Mouse (Mus musculus) ovary, postnatal 10 days (tissue): ENCODE measurements around the gene Ros1.

Source experiments
- DNase-seq: peaks from one replicate; pipeline ENCODE4 v3.0.0; 2022; ENCODE audit warnings: low spot score

The Ros1 gene

DNA sequence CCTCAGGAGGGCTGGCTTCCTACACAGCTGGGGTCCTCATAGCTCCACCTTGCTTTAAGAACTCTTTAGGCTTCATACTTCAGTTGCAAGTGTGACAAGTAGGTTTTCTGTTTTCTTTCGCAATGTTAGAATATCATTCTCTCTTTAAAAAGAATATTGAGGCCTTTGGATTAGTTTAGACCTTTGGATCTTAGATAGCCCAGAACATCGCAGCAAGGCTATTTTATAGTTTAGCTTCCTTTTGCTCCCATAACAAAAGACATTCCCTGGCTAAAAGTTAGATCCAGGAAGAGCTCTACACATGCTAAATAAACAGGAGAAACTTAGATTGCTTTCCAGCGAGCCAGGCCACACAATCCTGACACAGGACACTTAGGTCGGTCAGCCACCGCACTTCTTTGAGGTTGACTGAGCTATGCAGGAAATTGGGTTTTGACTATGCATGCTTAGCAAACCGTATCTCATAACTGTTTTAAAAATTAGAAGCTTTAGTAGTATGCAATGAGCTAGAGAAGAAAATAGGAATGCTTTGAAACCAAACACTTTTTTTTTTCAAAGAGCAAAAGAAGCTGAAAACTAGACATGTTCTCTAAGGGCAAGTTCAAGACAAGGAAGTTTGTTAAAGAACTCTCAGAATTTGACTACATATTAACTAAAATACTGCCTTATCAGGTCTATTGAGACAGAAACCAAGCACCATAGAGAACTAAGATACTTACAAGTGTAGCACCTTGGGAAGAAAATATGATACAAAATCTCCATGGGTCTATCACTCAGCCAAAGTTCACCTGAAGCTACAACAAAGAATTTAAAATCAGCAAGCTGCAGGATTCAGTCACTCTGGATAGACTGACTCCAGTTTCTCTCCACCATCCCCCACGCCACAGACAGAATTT lies at the start of gene Ros1:
Gene Ros1 (minus strand): TSS at position 288 of the 896 bp plus-strand sequence.
- DNase-seq: no peak

DNA sequence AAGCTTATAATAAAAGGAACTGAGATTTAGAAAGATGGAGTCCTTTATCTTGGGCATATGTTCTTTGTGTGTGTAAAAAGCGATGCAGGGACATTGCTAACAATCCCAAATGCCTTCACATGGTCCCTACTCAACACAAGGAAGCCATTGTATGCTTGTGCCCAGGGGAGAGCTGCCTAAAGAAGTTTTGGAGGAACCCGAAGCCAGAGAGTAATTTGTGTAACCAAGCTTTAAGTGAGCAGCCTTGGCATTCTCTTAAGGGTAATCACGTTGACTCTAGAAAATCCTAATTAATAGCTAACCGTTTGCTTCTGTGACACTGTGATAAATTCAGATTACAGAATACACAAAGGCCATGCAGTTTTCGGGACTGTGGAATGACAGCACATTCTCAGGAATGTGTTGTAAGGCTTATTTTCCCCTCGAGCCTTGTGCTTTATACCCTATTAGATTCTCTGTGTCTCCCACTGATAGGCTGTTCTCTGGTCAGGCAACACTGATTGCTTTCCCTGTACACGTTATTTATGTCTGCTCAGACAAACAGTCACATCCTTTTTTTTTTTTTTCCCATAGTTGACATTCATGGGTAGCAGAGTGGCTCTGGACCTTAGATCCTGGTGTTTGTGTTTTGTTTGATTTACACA lies 47.8 kb upstream of the Ros1 start:
- no peak for DNase-seq

DNA sequence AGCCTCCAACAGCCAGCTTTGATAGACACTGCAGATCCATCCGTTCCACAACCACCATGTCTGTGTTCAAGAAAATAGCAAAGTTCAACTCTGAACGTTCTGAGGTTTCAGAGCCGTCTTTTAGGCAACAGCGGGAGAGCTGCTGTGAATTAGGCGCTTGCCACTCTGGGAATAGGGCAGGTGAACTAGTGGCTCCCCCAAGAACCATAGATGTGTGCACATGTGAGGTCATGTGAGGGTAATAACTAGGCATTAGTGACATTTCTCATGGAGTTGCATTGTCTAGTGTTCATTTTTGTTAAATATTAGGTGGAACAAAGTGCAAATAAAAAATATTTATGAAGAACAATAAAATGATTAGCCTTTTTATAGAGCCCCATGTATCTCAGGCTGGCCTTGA lies 47.0 kb upstream of the Ros1 start:
- DNase-seq: no peak

DNA sequence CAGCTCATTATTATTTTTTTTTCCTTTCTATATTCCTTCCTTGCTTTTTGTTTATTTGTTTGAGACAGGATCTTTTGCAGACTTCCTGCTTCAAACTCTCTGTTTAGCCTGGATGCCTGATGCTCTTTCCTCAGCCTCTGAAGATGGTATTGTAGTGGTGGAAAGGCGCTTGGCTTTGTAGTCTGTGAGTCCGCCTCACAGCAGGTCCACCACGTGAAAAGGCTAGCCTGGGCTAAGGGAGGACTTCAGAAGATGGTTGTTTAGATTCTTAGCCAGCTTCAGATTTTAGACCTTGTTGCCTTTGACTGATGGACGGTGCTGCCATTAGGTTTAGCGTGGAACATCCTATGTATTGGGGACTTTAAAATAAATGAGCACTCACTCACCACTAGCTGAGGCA lies 40.4 kb upstream of the Ros1 start:
- no peak for DNase-seq

DNA sequence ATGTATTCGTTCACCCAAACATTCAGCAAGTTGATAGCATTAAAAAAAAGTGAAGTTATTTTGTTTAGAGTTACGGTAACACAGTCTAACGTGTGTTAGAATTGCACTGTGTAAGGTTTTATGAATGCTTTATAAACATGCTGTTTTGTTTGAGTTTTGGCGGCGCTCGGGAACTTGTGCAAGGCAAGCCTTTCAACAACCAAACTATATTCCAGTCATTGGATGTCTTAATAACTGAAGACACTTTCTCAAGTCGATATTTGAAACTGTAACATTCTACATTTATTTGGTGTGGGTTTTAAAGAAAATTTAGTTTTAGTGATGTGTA lies 39.6 kb upstream of the Ros1 start:
- no peak for DNase-seq

DNA sequence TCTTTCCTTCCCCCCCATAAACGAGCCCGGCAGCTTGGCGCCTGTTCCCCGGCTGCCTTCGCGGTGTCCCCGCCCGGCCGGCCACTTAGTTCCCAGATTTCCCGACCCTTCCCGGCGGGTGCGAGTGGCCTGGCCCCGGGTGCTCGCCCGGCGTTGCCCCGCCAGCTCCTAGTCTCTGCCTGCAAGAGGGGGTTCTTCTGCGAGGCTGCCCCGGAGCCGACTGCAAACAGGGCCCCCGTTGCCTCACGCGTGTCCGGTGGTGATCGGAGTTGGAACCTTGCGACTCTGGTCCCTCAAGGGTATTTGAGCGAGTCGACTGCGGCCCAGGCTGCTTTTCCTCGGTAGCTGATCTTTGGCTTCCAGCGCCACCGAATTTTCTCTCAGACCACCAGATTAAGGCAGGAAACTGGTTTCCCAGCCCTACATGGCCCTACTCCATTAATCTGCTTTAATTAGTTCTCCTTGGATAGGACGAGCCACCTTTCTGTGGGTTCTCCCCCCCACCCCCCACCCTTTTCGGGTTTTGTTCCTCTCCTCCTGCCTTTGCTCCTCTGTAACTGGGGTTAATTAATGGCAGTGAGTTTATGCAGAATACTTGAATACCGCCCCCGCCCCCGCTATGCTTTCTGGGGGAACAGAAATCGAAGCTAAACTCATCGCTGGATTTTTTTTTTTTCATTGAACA lies 39.1 kb upstream of the Ros1 start:
- DNase-seq: peak; percentile 13

DNA sequence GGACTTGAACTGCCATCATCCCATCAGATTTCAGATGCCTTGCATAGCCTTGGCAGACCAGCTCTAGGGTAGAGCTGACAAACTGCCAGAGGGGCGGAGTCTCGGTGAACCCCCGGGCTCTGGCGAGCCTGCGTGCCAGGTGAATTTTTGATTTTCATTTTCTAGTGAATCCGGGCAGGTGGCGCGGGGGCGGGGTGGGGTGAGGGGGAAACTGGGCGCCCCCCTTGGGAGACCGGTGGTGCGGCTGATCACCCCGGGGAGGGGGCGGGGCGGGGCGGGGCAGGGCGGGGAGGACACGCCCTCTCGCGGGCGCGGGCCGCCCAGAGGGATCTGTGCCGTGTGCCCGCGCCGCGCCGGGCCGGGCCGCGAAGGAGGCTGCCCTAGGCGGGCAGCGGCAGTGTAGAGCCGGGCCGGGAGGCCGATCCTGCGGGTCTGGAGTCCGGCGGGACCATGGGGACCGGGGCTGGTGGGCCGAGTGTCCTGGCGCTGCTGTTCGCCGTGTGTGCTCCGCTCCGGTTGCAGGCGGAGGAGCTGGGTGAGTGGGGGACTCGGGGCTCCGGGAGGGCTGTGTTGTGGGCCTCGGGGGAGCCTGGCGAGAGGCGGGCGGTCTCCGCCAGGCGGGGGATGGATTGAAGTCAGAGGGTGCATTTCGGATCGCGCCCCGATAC lies 38.4 kb upstream of the Ros1 start, which contains the start of gene Dcbld1:
Gene Dcbld1 (plus strand): TSS at position 319 of the 668 bp plus-strand sequence.
- DNase-seq: peak; percentile 13

DNA sequence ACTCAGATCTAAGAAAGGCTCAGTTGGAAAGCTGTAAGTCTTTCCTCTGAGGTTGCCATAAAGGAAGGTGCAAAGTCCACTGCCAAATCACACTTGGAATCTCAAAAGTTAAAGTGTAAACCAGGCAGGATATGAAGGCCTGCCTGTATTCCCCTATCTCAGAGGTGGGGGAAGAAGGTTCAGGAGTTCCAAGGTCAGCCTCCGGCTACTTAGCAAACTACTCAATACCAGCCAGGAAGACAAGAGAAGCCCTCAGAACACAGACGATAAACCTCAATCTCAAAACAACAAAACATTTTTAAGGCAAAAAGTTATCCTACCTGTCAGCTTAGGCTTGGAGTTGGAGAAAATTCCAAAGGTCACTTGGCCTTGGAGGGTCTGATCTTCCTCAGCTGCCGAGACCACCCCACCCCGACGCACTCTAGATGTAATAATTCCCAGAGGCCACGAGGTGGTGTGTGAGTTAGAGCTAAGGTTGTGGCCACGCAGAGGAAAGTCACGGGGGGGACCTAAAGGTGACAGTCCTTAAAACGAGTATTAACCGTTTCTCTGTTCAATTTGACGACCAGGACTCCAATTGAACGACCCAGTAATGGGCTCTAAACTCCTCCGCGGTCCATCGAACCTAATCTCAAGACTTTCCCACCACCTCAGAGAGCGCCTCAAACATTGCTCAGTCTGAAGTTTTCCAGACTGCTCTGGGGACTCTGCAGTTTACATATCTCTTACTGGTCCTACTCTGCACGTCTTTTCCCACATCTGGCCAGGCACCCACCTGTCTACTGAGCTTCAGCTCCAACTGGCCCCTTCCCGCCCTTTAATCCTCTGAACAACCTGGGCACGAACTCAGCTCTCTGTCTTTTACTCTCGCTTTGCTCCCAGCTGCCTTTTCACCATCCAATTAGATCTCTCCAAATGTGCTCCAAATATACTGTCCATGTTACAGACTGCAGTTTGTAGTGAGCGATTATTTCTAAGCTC lies 37.4 kb upstream of the Ros1 start:
- peak; percentile 4 for DNase-seq

DNA sequence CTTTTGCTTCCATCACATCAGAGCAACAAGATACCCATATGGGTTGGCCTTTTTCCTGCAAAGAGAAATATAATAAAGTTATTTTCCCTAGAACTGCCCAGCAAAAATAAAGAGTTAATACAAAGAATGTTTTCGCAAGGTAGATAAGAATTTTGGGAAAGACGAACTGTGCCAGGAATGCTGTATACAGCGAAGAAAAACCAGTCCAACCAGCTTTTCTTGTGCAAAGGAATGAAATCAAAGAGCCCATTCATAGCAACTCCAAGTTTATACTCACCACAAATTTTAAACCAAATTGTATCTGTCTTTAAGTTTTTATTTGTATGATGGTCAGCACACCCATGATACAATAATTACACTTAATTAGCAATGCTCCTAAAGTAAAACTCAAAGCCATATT lies 24.6 kb upstream of the Ros1 start:
- DNase-seq: no peak

DNA sequence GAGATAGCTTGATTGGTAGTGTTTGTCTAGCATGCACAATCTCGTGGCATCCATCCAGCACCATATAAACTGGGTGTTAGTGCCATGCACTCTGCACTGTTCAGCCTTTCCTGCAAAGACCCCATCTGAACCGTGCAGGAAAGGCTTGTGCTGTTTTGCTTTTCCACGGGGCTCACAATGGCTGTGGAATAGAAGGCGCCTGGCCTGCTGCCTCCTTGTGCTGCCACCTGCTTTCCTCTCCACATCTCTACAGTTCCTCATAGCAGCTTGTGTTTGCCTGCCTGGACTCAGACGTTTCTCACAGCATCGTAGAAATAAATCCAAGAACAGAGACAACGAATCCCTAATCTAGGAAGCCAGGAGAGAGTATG lies 22.5 kb upstream of the Ros1 start:
- DNase-seq: no peak

GRCm38 (mm10) chr10:52216797-52217563 lies 21.9 kb upstream of the Ros1 start:
- peak; percentile 8 for DNase-seq

GRCm38 (mm10) chr10:52215267-52215818 lies 20.3 kb upstream of the Ros1 start:
- DNase-seq: no peak

DNA sequence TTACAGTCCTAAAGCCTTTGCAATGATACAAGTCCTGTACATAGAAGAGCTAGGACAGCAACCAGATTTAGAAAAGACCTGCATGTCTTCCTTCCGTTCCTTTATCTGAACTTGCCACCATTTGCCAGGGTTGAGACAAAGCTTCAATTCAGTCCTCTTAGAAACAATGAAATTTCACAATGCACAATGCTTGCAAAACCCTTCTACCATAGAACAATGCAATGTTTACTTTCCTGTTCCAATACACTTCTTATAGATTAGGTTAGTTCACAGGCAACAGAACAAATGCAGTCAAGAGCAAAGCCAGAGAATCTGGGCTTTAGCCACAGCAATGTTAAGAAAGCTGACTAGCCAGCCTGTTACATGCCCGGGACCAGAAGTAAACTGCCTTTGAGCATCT lies 9.0 kb upstream of the Ros1 start:
- no peak for DNase-seq

- no peak for DNase-seq
Measured at GRCm38 (mm10) chr10:52185900-52186299, 9.1 kb downstream of the Ros1 start.

- DNase-seq: no peak
Measured at GRCm38 (mm10) chr10:52182878-52183277, 12.2 kb downstream of the Ros1 start.

DNA sequence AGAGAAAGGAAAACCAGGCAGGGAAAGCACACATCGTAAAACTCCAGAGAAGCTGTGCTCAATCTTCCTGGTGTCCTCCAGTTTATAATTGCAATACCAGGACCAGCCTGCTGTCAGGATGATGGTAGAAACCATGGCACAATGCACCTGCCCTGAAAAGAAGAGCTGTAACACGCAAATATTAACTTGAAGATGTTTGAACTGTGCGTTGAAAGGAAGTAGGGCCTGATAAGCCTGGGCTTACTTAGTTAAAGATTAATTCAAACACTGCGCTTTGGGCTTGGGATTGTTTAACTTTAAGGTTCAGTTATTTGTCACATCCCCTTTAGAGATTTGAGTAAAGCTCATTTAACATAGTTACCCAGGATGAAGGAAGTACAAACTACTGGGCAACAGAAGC lies 20.7 kb downstream of the Ros1 start:
- DNase-seq: no peak

DNA sequence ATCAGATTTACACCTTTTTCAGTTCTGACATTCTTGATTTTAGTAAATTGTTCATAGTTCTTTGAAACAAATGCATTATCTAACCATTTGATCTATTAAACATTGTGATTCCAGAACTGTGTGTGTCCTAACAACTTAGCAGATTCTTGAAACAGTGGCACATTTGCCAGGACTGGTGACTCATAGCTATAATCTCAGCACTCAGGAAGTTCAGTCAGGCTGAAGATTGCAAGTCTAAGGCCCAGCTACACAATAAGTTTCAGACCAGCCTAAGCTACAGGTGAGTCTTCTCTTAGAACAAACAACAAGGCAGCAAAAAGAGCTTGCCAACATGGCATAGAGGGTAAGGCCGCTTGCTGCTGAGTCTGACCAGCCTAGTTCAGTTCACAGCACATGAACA lies 24.6 kb downstream of the Ros1 start:
- DNase-seq: no peak

DNA sequence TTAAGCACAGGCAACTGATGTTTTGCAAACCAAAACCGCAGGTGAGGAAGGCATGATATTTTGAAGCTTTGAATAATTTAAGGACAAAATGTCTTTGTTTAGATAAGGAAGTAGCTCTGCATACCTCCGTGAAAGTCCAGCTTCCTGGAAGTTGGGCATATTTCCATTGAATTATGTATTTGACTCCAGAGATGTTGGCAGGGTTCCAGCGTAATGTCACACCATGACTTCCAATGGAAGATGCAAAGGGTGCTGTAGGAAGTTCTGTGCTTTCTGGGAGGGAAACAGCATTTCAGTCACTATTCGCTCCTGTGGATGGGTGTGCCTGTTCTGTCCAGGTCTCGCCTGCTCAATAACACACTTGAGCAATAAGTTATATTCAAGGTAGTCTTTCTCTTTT lies 25.2 kb downstream of the Ros1 start:
- no peak for DNase-seq

DNA sequence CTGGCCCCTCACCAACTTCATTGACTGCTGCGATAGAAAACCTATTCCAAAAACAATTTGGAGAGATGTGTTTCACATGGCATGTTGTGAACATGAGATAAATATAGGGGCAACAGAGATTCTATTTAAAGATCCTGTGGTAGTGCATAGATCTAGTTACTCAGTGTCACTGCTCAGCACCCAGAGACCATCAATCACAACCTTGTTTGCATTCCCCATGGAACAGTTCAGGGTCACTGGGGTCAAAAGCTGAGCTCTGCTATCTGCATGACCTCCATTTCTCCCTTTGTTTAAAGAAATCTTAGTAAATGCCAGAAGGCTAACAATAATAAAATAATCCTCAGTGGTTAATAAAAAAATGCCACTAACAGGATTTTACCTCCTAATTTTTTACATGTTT lies 29.7 kb downstream of the Ros1 start:
- no peak for DNase-seq

GRCm38 (mm10) chr10:52160604-52161003 lies 34.4 kb downstream of the Ros1 start:
- no peak for DNase-seq
